Mouse (Mus musculus) forebrain, embryonic 16.5 days (tissue): ENCODE measurements at regions not wholly inside any gene's neighbourhood (a gene's known extent, or its start where the extent isn't known, plus 50 kb on each side); places are given as distances from the start of the nearest gene placed in this dataset.
A peak's percentile ranks its signal among the peaks of the same experiment; 100 is the strongest.

Experiments used
- ATAC-seq: fragments of 200-750 bp; cut with Nextera tagmentation; 2 replicates; pipeline ENCODE4 v1.8.0; 2017; ENCODE audit warnings: mild to moderate bottlenecking, moderate library complexity
- H3K27ac ChIP-seq: fragments of 300-500 bp; sonication (generic); 2 replicates; pipeline ENCODE4 v1.5.1; 2014; ENCODE audit warnings: low read length, control low read depth
- H3K27me3 ChIP-seq: fragments of 300-500 bp; sonication (generic); replicated peaks from 2 replicates; pipeline ENCODE4 v1.6.1; 2014; ENCODE audit warnings: low read length; ENCODE audit not compliant: control insufficient read depth, insufficient read depth
- H3K36me3 ChIP-seq: fragments of 300-500 bp; sonication (generic); 2 replicates; pipeline ENCODE4 v1.6.1; 2014; ENCODE audit not compliant: control insufficient read depth, insufficient read depth
- H3K4me1 ChIP-seq: fragments of 300-500 bp; sonication (generic); replicated peaks from 2 replicates; pipeline ENCODE4 v1.6.1; 2014; ENCODE audit warnings: low read length; ENCODE audit not compliant: control insufficient read depth, insufficient read depth
- H3K4me2 ChIP-seq: fragments of 300-500 bp; sonication (generic); 2 replicates; pipeline ENCODE4 v1.6.1; 2014; ENCODE audit warnings: mild to moderate bottlenecking, low read length, control low read depth
- H3K4me3 ChIP-seq: fragments of 300-500 bp; sonication (generic); replicated peaks from 2 replicates; pipeline ENCODE4 v1.5.1; 2014; ENCODE audit warnings: mild to moderate bottlenecking, low read length, control low read depth
- H3K9ac ChIP-seq: fragments of 300-500 bp; sonication (generic); replicated peaks from 2 replicates; pipeline ENCODE4 v1.6.1; 2014; ENCODE audit warnings: low read depth, low read length, control low read depth
- H3K9me3 ChIP-seq: fragments of 300-500 bp; sonication (generic); 2 replicates; pipeline ENCODE4 v1.6.1; 2016; ENCODE audit warnings: low read length; ENCODE audit not compliant: control insufficient read depth
- WGBS: fragments of 180-500 bp; shearing (Covaris S2); extraction: QIAGEN DNeasy Blood & Tissue Kit; methylation state at CpG from one replicate; pipeline ENCODE4 v1.1.7; 2014; 5-methylcytosine and 5-hydroxymethylcytosine counted together

DNA sequence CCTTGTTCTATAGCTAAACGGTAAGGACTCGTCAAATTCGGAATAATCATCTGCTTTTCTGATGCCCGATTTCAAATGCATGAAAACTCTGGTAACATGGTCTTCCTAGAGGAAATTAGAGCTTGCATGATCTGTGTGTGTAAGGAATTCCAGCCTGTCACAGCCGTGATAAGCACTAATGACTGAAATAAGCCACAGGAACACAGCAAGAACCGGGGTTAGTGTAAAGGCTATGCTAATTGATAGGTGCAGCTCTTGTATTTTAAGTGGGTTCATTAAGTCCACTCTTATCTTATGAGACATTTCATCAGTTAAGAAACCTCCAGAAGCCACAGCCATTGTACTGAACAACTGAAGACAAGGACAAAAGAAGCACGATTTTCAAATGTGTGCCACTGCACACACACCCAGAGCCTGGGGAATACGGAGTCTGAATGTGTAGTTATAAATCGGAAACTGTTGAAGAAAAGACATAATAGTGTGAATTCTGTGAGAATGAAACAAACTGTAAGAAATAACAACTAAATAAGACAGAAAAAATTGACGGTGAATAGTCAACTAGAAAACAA lies 351.5 kb upstream of the Fat3 start:
- H3K27ac ChIP-seq = peak overlapping the region; percentile 18; the same call in 1 of the 2 replicates
- no peak overlapping the region for H3K4me2 ChIP-seq
- 30% methylated on average over 10 of the region's 10 CpGs for WGBS
- H3K4me1 ChIP-seq = peaks cover 5% of the 10 kb centered on the region
- no peak overlapping the region for H3K9ac ChIP-seq
- H3K4me3 ChIP-seq = no peak overlapping the region
- ATAC-seq = 0 out of 2 replicates have a peak, but pooled peaks have one; percentile 20
- no peaks in the 10 kb centered on the region for H3K27me3 ChIP-seq
- no peaks in the 10 kb centered on the region for H3K9me3 ChIP-seq
- H3K36me3 ChIP-seq = no peaks in the 10 kb centered on the region

DNA sequence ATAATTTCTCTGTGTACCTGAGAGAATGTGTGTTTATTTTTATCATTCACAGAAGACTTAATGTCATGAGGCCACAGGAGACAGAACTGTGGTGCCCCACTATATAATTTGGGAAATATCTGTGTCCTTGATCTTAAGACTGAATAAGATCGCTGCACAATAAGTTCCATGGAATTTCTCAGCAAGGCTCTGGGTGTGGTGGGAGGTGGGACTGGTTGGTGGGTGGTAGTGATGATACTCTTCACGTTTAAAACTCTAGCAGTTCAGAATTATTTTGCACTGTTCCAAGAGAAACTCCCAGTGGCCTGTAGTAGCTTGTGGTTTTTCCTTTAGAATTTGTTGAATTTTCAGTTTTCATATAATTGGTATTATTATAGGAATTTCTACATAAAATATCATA lies 307.4 kb upstream of the Fat3 start:
- whole genome bisulfite sequencing = 83% methylated on average over 2 of the region's 2 CpGs
- Histone ChIP-seq H3K27me3 (no peaks in the 10 kb centered on the region), H3K36me3 (no peaks in the 10 kb centered on the region), H3K4me2 (no peak overlapping the region), H3K4me3 (no peak overlapping the region), H3K9me3 (no peaks in the 10 kb centered on the region), H3K9ac (no peak overlapping the region), H3K4me1 (no peaks in the 10 kb centered on the region), H3K27ac (no peak overlapping the region)
- no peak for ATAC-seq

GRCm38 (mm10) chr9:16772867-16773266 lies 271.8 kb upstream of the Fat3 start:
- no peaks in the 10 kb centered on the region for H3K36me3 ChIP-seq
- H3K9ac ChIP-seq = no peak overlapping the region
- H3K4me2 ChIP-seq = no peak overlapping the region
- H3K4me1 ChIP-seq = no peaks in the 10 kb centered on the region
- H3K27ac ChIP-seq = no peak overlapping the region
- no peak for ATAC-seq
- H3K27me3 ChIP-seq = no peaks in the 10 kb centered on the region
- H3K4me3 ChIP-seq = no peak overlapping the region
- H3K9me3 ChIP-seq = no peaks in the 10 kb centered on the region

DNA sequence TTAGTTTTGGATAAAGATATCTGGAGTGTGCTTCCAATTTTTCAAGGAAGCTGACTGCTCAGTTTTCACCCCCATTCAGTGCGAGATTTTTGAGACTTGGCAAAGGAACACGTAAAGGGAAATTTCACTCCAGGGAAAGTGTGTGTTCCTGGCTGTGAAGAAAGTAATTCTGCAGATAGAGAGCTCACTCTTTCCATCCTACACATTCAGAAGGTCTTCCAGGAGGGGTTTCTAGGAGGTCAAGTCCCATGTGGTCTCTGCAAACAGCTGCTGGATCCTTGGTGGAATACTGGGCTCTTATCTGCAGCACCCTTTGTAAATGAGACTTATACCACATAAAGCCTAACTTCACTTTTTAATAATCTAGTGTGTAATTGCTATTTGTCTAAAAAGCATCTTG lies 226.6 kb upstream of the Fat3 start:
- Histone ChIP-seq H3K36me3 (no peaks in the 10 kb centered on the region), H3K27ac (no peak overlapping the region), H3K4me3 (no peak overlapping the region), H3K4me2 (no peak overlapping the region), H3K9me3 (no peaks in the 10 kb centered on the region), H3K27me3 (no peaks in the 10 kb centered on the region), H3K4me1 (no peaks in the 10 kb centered on the region), H3K9ac (no peak overlapping the region)
- 71% methylated on average over 2 of the region's 2 CpGs for WGBS
- no peak for ATAC-seq

DNA sequence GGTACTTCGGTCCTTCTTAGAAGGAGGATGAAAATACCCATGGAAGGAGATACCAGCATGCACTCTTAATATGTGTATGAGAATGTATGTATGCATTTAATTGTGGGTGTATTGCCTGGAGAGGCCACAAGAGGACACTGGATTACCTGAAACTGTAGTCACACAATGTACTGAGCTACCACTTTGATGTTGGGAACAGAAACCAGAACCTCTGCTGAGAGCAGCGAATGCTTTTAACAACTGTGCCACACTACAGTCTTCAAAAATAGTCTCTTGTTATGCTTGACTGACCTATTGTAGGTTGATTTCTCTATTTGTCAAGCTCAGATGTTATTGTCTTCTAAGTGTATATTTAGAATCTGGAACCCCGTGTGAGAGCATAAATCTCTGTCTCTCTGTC lies 201.3 kb upstream of the Fat3 start:
- no peaks in the 10 kb centered on the region for H3K27me3 ChIP-seq
- H3K4me2 ChIP-seq = no peak overlapping the region
- no peak overlapping the region for H3K4me3 ChIP-seq
- no peak overlapping the region for H3K27ac ChIP-seq
- H3K9me3 ChIP-seq = no peaks in the 10 kb centered on the region
- no peaks in the 10 kb centered on the region for H3K36me3 ChIP-seq
- ATAC-seq = no peak
- no peak overlapping the region for H3K9ac ChIP-seq
- no peaks in the 10 kb centered on the region for H3K4me1 ChIP-seq
- WGBS = 80% methylated on average over 3 of the region's 3 CpGs

DNA sequence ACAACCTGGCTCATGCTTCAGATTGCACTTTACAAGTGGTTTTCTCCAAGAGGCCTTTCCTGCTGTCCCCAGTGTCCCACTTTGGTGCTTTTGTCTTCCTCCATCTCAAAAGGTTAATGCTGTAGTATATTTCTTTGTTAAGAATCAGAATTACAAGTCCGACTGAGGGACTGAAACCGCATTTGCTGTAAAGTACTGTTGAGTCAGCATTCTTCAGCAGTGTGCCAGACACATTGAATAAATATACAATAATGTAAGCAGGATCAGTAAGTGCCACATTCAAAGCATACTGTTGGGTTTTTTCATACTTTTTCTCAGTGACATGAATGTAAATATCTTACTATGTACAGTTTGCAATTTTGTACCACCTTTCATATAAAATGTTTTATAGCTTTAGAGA lies 160.4 kb upstream of the Fat3 start:
- Histone ChIP-seq H3K9me3 (no peaks in the 10 kb centered on the region), H3K9ac (no peak overlapping the region), H3K4me3 (no peak overlapping the region), H3K4me2 (no peak overlapping the region), H3K27me3 (no peaks in the 10 kb centered on the region), H3K4me1 (peaks cover 12% of the 10 kb centered on the region), H3K27ac (peak overlapping the region; percentile 7; the same call in 1 of the 2 replicates), H3K36me3 (no peaks in the 10 kb centered on the region)
- WGBS = 51% methylated on average over 2 of the region's 2 CpGs
- ATAC-seq = peak; percentile 59; the same call in 1 of the 2 replicates

- 20% methylated on average over 3 of the region's 3 CpGs for WGBS
- H3K27ac ChIP-seq = peak overlapping the region; percentile 7; the same call in 1 of the 2 replicates
- peaks cover 12% of the 10 kb centered on the region for H3K4me1 ChIP-seq
- no peak overlapping the region for H3K9ac ChIP-seq
- H3K36me3 ChIP-seq = no peaks in the 10 kb centered on the region
- no peak overlapping the region for H3K4me3 ChIP-seq
- no peaks in the 10 kb centered on the region for H3K27me3 ChIP-seq
- H3K9me3 ChIP-seq = no peaks in the 10 kb centered on the region
- no peak overlapping the region for H3K4me2 ChIP-seq
- ATAC-seq = peak; percentile 50
Measured at GRCm38 (mm10) chr9:16660940-16661339, 159.9 kb upstream of the Fat3 start.
